Mouse (Mus musculus): ENCODE results near the gene Snx8. TPM values are rescaled to one million over a fixed set of nuclear protein-coding genes. Genes with fewer than 3 reads are reported as not detected.
"Not testable (repeated sequence)": the region's sequence is repeated elsewhere in the genome, so short reads cannot be mapped to it uniquely, and the experiment has no call there.

Snx8 gene
- polyA plus RNA-seq, 1 experiment from 2014 or later = 27.0 TPM

GRCm38 (mm10) chr5:140381156-140381555, 7.9 kb downstream of the Snx8 start:
- Histone ChIP-seq H3K9ac (no peak overlapping the region), H3K4me2 (no peak overlapping the region), H3K27ac (no peak overlapping the region), H3K4me1 (peaks cover 27% of the 10 kb centered on the region), H3K4me3 (replicated peaks) (no peak overlapping the region), H3K9me3 (replicated peaks) (no peaks in the 10 kb centered on the region), H3K27me3 (no peaks in the 10 kb centered on the region), H3K36me3 (no peaks in the 10 kb centered on the region)
- 82% methylated on average over 7 of the region's 7 CpGs for WGBS
- ATAC-seq (replicated peaks; ENCODE audit: low FRiP score) = no peak

- Histone ChIP-seq H3K9me3 (replicated peaks) (no peaks in the 10 kb centered on the region), H3K4me1 (peaks cover 32% of the 10 kb centered on the region), H3K4me3 (replicated peaks) (no peak overlapping the region), H3K9ac (no peak overlapping the region), H3K27ac (no peak overlapping the region), H3K27me3 (no peaks in the 10 kb centered on the region), H3K36me3 (no peaks in the 10 kb centered on the region), H3K4me2 (no peak overlapping the region)
- ATAC-seq (replicated peaks; ENCODE audit: low FRiP score) = no peak
- WGBS = 68% methylated on average over 6 of the region's 6 CpGs
These were observed 9.8 kb downstream of the Snx8 start for GRCm38 (mm10) chr5:140379299-140379698.

- Histone ChIP-seq H3K4me3 (replicated peaks) (no peak overlapping the region), H3K4me1 (peaks cover 31% of the 10 kb centered on the region), H3K9me3 (replicated peaks) (no peaks in the 10 kb centered on the region), H3K4me2 (no peak overlapping the region), H3K27me3 (no peaks in the 10 kb centered on the region), H3K27ac (no peak overlapping the region), H3K9ac (no peak overlapping the region), H3K36me3 (no peaks in the 10 kb centered on the region)
- 87% methylated on average over 6 of the region's 6 CpGs for WGBS
- no peak for ATAC-seq (replicated peaks; ENCODE audit: low FRiP score)
These were observed 10.8 kb downstream of the Snx8 start for GRCm38 (mm10) chr5:140378121-140378853.

GRCm38 (mm10) chr5:140375249-140375829, 13.7 kb downstream of the Snx8 start:
- no peak overlapping the region for H3K4me3 ChIP-seq (replicated peaks)
- 87% methylated on average over 4 of the region's 4 CpGs for WGBS
- peaks cover 29% of the 10 kb centered on the region; the same call in 1 of the 2 replicates for H3K4me1 ChIP-seq
- H3K4me2 ChIP-seq = no peak overlapping the region
- ATAC-seq (replicated peaks; ENCODE audit: low FRiP score) = no peak
- H3K36me3 ChIP-seq = no peaks in the 10 kb centered on the region
- 0 out of 2 replicates have a peak overlapping the region, but pooled peaks have one; percentile 13 for H3K27ac ChIP-seq
- H3K27me3 ChIP-seq = no peaks in the 10 kb centered on the region
- H3K9ac ChIP-seq = no peak overlapping the region
- H3K9me3 ChIP-seq (replicated peaks) = no peaks in the 10 kb centered on the region

GRCm38 (mm10) chr5:140374226-140374625, 14.8 kb downstream of the Snx8 start:
- Histone ChIP-seq H3K36me3 (no peaks in the 10 kb centered on the region), H3K4me2 (no peak overlapping the region), H3K9ac (no peak overlapping the region), H3K4me1 (peaks cover 37% of the 10 kb centered on the region), H3K4me3 (replicated peaks) (no peak overlapping the region), H3K27me3 (no peaks in the 10 kb centered on the region), H3K9me3 (replicated peaks) (no peaks in the 10 kb centered on the region), H3K27ac (no peak overlapping the region)
- 0 out of 2 replicates have a peak, but pooled peaks have one; percentile 26 for ATAC-seq (replicated peaks; ENCODE audit: low FRiP score)
- 22% methylated on average over 3 of the region's 3 CpGs for WGBS

- no peak overlapping the region for H3K4me2 ChIP-seq
- H3K9me3 ChIP-seq (replicated peaks) = no peaks in the 10 kb centered on the region
- H3K4me3 ChIP-seq (replicated peaks) = no peak overlapping the region
- WGBS = 43% methylated on average over 2 of the region's 2 CpGs
- no peak overlapping the region for H3K27ac ChIP-seq
- H3K27me3 ChIP-seq = no peaks in the 10 kb centered on the region
- ATAC-seq (replicated peaks; ENCODE audit: low FRiP score) = no peak
- H3K36me3 ChIP-seq = no peaks in the 10 kb centered on the region
- H3K9ac ChIP-seq = no peak overlapping the region
- H3K4me1 ChIP-seq = peaks cover 35% of the 10 kb centered on the region
These were observed 15.4 kb downstream of the Snx8 start for GRCm38 (mm10) chr5:140373711-140374110.

- whole genome bisulfite sequencing = 90% methylated on average over 3 of the region's 3 CpGs
- no peak overlapping the region for H3K4me2 ChIP-seq
These were observed 17.4 kb downstream of the Snx8 start for GRCm38 (mm10) chr5:140371671-140372070.

GRCm38 (mm10) chr5:140370446-140371254, 18.4 kb downstream of the Snx8 start:
- no peak overlapping the region for H3K9ac ChIP-seq
- no peaks in the 10 kb centered on the region for H3K36me3 ChIP-seq
- peaks cover 35% of the 10 kb centered on the region for H3K4me1 ChIP-seq
- no peak overlapping the region for H3K4me3 ChIP-seq (replicated peaks)
- H3K4me2 ChIP-seq = no peak overlapping the region
- WGBS = 68% methylated on average over 6 of the region's 6 CpGs
- H3K27me3 ChIP-seq = no peaks in the 10 kb centered on the region
- H3K9me3 ChIP-seq (replicated peaks) = no peaks in the 10 kb centered on the region
- ATAC-seq (replicated peaks; ENCODE audit: low FRiP score) = no peak
- H3K27ac ChIP-seq = 0 out of 2 replicates have a peak overlapping the region, but pooled peaks have one; percentile 57

More at GRCm38 (mm10) chr5:140371671-140372070, 17.4 kb downstream of the Snx8 start:
- H3K9me3 ChIP-seq (replicated peaks) = no peaks in the 10 kb centered on the region
- H3K4me3 ChIP-seq (replicated peaks) = no peak overlapping the region
- no peaks in the 10 kb centered on the region for H3K27me3 ChIP-seq
- no peak overlapping the region for H3K27ac ChIP-seq
- no peak for ATAC-seq (replicated peaks; ENCODE audit: low FRiP score)
- H3K36me3 ChIP-seq = no peaks in the 10 kb centered on the region
- no peak overlapping the region for H3K9ac ChIP-seq
- H3K4me1 ChIP-seq = peaks cover 35% of the 10 kb centered on the region

- WGBS = 37% methylated on average over 2 of the region's 2 CpGs
- Histone ChIP-seq H3K4me1 (peaks cover 28% of the 10 kb centered on the region), H3K9ac (no peak overlapping the region), H3K9me3 (replicated peaks) (no peaks in the 10 kb centered on the region), H3K27me3 (no peaks in the 10 kb centered on the region), H3K27ac (peak overlapping the region; percentile 57), H3K4me3 (replicated peaks) (no peak overlapping the region), H3K36me3 (no peaks in the 10 kb centered on the region), H3K4me2 (no peak overlapping the region)
- no peak for ATAC-seq (replicated peaks; ENCODE audit: low FRiP score)
These were observed 19.6 kb downstream of the Snx8 start for GRCm38 (mm10) chr5:140369466-140369865.

- WGBS = 88% methylated on average over 4 of the region's 4 CpGs
- H3K4me2 ChIP-seq = no peak overlapping the region
These were observed 20.1 kb downstream of the Snx8 start for GRCm38 (mm10) chr5:140368926-140369325.

GRCm38 (mm10) chr5:140368126-140368525, 20.9 kb downstream of the Snx8 start:
- not testable (repeated sequence) for H3K4me3 ChIP-seq (replicated peaks); H3K9me3 ChIP-seq (replicated peaks); H3K9ac ChIP-seq; H3K27ac ChIP-seq; H3K4me2 ChIP-seq; H3K27me3 ChIP-seq; ATAC-seq (replicated peaks; ENCODE audit: low FRiP score); H3K36me3 ChIP-seq
- WGBS = 95% methylated on average over 2 of the region's 2 CpGs
- H3K4me1 ChIP-seq = peaks cover 17% of the 10 kb centered on the region

More at GRCm38 (mm10) chr5:140368926-140369325, 20.1 kb downstream of the Snx8 start:
- no peaks in the 10 kb centered on the region for H3K9me3 ChIP-seq (replicated peaks)
- no peak overlapping the region for H3K4me3 ChIP-seq (replicated peaks)
- H3K27me3 ChIP-seq = no peaks in the 10 kb centered on the region
- peak overlapping the region; percentile 45 for H3K27ac ChIP-seq
- no peak overlapping the region for H3K9ac ChIP-seq
- H3K4me1 ChIP-seq = peaks cover 23% of the 10 kb centered on the region
- H3K36me3 ChIP-seq = no peaks in the 10 kb centered on the region
- no peak for ATAC-seq (replicated peaks; ENCODE audit: low FRiP score)

GRCm38 (mm10) chr5:140364415-140364814, 24.6 kb downstream of the Snx8 start:
- Histone ChIP-seq H3K4me3 (replicated peaks) (no peak overlapping the region), H3K36me3 (peaks cover 7% of the 10 kb centered on the region), H3K9me3 (replicated peaks) (no peaks in the 10 kb centered on the region), H3K27ac (no peak overlapping the region; the same call in 1 of the 2 replicates), H3K4me1 (peaks cover 3% of the 10 kb centered on the region; the same call in 1 of the 2 replicates), H3K27me3 (no peaks in the 10 kb centered on the region), H3K4me2 (no peak overlapping the region), H3K9ac (no peak overlapping the region)
- no peak for ATAC-seq (replicated peaks; ENCODE audit: low FRiP score)
- whole genome bisulfite sequencing = 79% methylated on average over 5 of the region's 5 CpGs
